Mouse (Mus musculus) kidney, postnatal 36 days (tissue): ENCODE results near the gene G6pc3.
A peak's percentile ranks its signal among the peaks of the same experiment; 100 is the strongest.

Source experiments
- DNase-seq, 2 experiments: peaks; one replicate each; pipeline ENCODE4 v3.0.0; 2021 to 2022; ENCODE audit warnings: mixed read lengths in 2 of 2

The G6pc3 gene

GRCm38 (mm10) chr11:102219247-102219993 is 30.0 kb downstream of the G6pc3 start:
- no peak for DNase-seq

- DNase-seq, result peak; percentile 43 to 59
Observed at GRCm38 (mm10) chr11:102219994-102220346, 30.6 kb downstream of the G6pc3 start.

- peak in 1 of 2 experiments; percentile 50 for DNase-seq
Observed at GRCm38 (mm10) chr11:102220451-102220850, 31.0 kb downstream of the G6pc3 start.

- DNase-seq, result no peak
Observed at GRCm38 (mm10) chr11:102221243-102221953, 32.0 kb downstream of the G6pc3 start.

DNA sequence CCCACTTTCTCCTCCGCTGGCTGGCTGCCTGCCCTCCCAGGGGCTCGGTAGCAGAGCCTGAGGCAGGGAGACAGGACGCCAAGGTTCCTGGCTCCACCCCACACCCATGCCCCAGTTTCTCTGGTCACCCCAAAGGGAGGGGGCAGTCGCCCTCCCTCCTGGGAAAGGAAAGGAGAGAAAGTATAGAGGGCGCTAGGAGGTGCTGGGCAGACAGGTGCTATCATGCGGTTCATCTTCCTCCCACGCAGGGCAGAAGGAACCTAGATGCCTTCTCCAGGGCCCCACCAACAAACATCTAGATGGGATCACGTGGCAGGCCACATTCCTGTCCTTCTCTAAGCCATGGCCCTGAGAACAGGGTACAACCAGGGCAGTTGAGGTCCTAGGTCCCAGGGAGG is 32.5 kb downstream of the G6pc3 start:
- peak; percentile 63 to 71 for DNase-seq

GRCm38 (mm10) chr11:102223166-102223565 is 33.7 kb downstream of the G6pc3 start:
- peak; percentile 56 to 80 for DNase-seq

- DNase-seq, result peak in 1 of 2 experiments; percentile 58
Observed at GRCm38 (mm10) chr11:102224686-102225085, 35.3 kb downstream of the G6pc3 start.

- DNase-seq, result no peak
Observed at GRCm38 (mm10) chr11:102225221-102225620, 35.8 kb downstream of the G6pc3 start.

DNA sequence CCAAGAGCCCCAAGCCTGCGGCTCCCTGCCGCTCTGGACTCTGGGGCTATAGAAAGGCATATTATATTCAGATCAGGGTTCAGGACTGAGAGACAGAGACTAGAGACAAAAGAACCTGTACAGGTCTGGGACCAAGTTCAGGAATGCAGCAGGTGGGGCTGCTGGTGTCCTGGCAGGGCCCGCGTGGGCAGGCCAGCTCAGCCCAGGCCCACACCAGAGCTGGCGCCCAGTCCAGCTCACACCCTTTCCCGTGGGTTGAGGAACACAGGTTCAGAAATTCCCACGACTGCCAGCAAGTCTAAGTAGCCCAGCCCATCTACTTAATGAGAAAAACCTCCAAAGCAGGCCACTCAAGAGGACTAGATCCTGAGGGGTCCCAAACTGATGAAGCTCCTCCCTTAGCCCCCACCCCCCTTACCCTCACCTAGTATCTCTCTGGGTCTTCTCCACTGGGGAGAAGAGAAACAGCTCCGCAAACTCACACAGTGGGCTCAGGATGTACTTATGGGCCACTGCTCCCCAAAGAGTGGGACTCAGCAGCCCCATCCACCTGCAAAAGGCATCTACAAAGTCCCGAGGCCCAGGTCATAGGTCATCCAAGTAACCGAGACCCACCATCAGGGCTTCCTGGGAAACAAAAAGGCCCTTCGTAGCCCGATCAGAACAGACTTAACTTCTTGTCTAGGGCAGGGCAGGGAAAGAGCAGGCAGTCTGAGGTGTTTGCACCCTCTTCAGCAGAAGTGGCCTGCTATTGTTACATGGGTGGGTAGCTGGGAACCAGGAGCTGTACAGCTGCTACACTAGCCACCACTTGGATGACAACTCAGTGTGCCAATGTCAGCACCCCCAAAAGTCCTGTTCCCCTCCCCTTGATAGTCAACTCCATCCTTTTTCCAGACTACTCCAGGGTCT is 36.9 kb downstream of the G6pc3 start:
- DNase-seq, result no peak

GRCm38 (mm10) chr11:102227270-102228190 is 38.1 kb downstream of the G6pc3 start:
- no peak for DNase-seq

- DNase-seq, result no peak
Observed at GRCm38 (mm10) chr11:102228191-102228545, 38.7 kb downstream of the G6pc3 start.

DNA sequence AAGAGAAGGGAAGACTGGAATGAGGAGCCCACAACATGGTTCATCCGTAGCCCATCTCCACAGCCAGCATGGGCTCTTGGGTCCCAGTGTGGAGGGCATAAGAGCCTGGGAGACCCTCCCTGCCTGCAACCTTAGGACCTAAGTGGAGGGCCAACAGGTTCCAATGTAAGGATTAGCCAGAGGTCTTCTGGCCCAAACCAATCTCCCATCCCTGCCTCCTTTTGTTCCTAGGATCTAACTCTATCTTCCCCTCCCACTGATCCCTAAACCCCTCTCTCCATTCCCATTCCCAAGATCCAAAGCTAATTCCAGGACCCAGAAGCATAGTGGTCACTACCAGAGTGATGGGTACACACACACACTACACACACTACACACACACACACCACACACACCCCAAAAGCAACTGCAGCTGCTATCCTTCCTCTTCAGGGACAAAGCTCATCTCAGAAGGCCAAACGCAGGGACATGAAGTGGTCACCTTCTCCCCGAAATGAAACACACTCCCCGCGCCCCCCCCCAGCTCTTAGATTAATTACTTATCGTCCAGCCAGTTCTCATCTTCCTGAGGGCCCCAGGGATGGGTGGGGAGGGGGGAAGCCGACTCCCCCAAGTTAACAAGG is 39.3 kb downstream of the G6pc3 start:
- DNase-seq, result no peak

DNA sequence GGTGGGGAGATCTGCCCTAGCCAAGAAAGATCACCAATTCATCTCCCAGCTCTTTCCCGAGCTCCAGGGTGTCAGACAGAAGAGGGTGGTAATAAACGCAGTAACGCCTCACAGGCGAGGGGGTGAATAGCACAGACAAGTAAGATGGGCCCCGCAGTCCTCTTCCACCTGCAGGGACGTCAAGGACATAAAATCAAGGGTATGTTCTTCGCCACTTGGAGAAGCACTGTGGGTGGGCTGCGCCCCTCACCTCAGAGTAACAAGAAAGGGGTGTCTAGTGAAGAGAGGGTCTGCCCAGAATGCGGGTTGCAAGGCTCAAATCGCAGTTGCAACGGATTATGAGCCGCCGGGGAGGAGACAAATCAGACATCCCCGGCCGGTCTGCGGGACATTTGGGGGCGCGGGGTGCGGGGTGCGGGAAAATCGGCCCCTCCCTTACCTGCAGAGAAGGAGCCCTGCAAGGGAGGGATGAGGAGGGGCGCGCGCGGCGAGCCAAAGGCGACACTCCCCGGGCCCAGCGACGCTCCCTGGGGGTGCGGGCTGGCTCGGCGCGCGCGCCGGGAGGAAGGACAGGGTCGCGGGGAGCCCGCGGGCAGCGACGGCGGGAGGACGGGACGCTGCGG is 40.0 kb downstream of the G6pc3 start:
- peak in 1 of 2 experiments; percentile 49 for DNase-seq

GRCm38 (mm10) chr11:102230006-102230741 is 40.8 kb downstream of the G6pc3 start, which contains the start of gene Hdac5:
Gene Hdac5 (minus strand): TSS chr11:102230166.
- DNase-seq, result peak; percentile 99

DNA sequence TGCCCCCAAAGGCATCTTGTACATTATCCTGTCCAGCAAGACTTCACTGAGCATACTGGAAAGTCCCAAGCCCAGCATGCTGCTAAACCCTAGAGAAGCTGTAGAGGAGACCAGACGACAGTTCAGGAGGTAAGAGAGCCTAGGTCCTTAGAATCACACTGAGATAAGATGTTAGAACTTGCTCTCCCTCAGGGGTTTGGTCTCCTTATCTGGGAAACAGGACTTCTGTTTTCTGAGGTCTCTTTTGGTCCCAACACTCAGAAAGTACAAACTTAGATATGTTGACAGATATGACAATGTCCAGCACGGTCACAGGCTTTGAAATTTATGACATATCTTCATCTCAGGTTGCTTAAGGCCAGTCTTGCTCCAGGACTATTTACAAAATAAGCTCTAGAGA is 46.6 kb downstream of the G6pc3 start:
- no peak for DNase-seq

DNA sequence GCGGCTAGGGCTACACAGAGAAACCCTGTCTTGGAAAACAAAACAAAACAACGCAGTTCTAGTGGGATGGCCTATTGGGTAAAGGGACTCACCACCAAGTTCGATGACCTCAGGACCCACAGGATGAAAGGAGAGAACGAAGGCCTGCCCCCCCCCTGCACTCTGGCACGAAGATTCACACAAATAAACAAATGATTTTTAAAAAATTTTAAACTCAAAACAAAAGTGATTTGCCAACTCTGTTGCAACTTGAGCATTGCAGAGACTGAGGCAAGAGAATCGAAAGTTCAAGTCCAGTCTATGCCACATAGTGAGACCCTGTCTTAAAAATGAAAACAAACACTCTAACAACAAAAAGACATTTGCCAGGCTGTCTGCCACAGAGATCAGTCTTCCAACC is 51.2 kb downstream of the G6pc3 start:
- DNase-seq, result no peak

DNA sequence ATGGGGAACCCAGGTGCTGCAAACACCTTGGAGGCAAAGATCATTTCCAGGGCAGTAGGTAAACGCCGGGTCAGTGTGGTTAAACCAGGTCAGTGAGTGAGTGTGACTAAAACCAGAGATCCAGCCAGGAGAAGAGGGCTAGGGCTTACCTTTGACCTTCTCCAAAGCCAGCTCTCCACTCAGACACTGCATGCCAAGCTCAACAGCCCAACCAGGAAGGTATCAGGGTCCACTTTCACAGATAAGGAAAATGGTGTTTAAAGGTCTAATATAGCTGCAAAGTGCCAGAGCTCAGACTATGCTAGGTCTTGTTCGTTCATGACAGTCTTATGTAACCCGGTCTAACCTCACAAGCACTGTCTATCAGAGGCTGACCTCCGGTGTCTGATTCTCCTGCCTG is 51.8 kb downstream of the G6pc3 start:
- peak; percentile 39 to 60 for DNase-seq

DNA sequence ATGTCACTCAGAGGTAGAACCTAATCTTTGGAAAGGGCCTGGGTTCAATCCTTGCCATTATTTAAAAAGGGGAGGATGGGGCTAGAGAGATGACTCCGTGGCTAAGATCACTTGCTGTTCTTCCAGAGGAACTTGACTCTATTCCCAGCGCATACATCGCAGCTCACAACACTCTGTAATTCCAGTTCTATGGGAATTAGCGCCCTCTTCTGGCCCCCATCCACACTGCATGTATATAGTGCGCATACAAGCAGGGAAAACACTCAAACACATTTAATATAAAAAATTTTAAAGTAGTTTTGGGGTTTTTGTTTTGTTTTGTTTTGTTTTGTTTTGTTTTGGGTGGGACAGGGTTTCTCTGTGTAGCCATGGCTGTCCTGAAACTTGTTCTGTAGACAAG is 52.5 kb downstream of the G6pc3 start:
- no peak for DNase-seq
